Mouse (Mus musculus): ENCODE measurements around the gene Ube2l6. TPM values are rescaled to one million over a fixed set of nuclear protein-coding genes. Genes with fewer than 3 reads are reported as not detected.

Ube2l6 gene
- polyA plus RNA-seq, 1 experiment from 2014 or later = 67.7 TPM

DNA sequence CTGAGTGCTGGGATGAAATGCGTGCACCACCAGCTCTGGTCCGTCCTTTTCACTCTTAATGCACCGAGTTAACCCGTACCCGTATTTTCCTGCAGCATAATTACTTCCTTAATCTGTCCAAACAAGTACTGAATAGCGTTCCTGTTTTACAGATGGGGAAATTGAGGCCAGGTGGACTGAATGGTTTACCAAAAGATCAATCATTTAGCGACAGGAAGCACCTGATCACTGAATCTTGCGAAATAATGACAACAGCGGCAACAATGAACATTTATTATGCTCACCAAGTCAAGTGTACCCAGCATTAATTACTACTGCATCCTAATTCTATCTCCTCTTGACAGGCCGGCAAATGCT is 39.9 kb downstream of the Ube2l6 start, which contains the start of gene Slc43a1:
Gene Slc43a1 (plus strand): TSS at position 258 of the 357 bp plus-strand sequence.
- H3K36me3 ChIP-seq (ENCODE audit: control insufficient read depth, insufficient read depth, low read length) = no peaks in the 10 kb centered on the region
- peaks cover 29% of the 10 kb centered on the region for H3K4me1 ChIP-seq (ENCODE audit: control insufficient read depth, insufficient read depth, low read length)
- peak within 1 kb of the TSS; percentile 86 for H3K27ac ChIP-seq (ENCODE audit: low read length)
- 31% methylated on average over 10 of the region's 10 CpGs for WGBS
- peak within 1 kb of the TSS; percentile 89 for H3K9ac ChIP-seq (ENCODE audit: low read length)
- H3K4me3 ChIP-seq (replicated peaks; ENCODE audit: low read length) = peak within 1 kb of the TSS; percentile 78
- H3K4me2 ChIP-seq (ENCODE audit: low read depth, low read length) = peak within 1 kb of the TSS; percentile 97
- no peaks in the 10 kb centered on the region; the same call in 1 of the 2 replicates for H3K27me3 ChIP-seq (ENCODE audit: control insufficient read depth, insufficient read depth, low read length)
- H3K9me3 ChIP-seq (replicated peaks; ENCODE audit: control insufficient read depth, low read length) = no peaks in the 10 kb centered on the region
- no peak for ATAC-seq (ENCODE audit: insufficient read depth, low FRiP score)

DNA sequence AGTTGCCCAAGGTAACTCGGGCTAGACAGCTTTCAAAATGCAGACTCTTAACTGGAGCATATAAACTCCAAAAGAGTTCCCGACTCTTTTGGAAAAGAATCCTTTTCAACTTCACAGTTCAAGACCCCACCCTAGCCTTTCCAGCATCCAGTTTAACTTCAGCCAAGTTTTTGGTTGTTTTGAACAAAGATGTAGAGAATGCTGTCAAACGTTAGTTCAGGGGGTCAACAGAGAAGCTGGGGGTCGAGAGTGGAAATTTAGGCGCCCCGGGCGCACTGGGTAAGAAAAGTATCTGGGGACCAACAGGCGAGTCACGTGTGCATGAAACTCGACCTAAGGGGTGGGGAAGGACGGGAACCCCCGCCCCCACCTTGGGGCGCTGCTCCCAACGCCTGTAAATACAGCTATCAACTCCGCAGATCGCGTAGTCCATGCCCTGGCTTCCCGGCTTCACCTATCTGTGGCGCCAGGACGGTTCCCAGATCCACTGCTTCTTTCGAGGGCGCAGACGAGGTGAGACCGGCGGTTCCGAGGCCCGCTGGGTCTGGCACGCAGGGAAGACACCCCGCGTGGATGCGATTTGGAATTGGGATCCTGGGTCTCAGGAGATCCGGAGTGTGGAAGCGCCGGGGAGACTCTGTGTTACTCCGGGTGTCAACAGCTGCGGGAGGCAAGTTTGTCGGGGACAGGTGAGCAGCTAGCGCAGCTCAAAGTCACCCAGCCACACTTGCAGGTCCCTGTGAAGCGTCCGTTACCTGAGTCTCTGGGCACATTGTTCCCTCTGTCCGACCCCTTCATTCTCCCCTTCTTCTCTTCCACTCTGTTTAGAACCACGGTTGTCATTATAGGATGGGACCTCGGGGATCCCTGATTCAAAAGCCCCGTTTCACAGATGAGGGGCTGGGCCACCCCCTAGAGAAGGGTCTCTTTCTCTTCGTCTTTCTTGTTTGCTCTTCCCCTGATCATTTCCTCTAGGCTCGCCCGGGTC is 40.7 kb downstream of the Ube2l6 start:
- Histone ChIP-seq H3K9ac (ENCODE audit: low read length) (peak overlapping the region; percentile 89), H3K27me3 (ENCODE audit: control insufficient read depth, insufficient read depth, low read length) (no peaks in the 10 kb centered on the region; the same call in 1 of the 2 replicates), H3K4me2 (ENCODE audit: low read depth, low read length) (peak overlapping the region; percentile 97), H3K4me3 (replicated peaks; ENCODE audit: low read length) (peak overlapping the region; percentile 78), H3K27ac (ENCODE audit: low read length) (peak overlapping the region; percentile 86), H3K9me3 (replicated peaks; ENCODE audit: control insufficient read depth, low read length) (no peaks in the 10 kb centered on the region), H3K4me1 (ENCODE audit: control insufficient read depth, insufficient read depth, low read length) (peaks cover 29% of the 10 kb centered on the region), H3K36me3 (ENCODE audit: control insufficient read depth, insufficient read depth, low read length) (no peaks in the 10 kb centered on the region)
- ATAC-seq (ENCODE audit: insufficient read depth, low FRiP score) = peak; percentile 41
- under 1% methylated on average over 47 of the region's 47 CpGs for WGBS

DNA sequence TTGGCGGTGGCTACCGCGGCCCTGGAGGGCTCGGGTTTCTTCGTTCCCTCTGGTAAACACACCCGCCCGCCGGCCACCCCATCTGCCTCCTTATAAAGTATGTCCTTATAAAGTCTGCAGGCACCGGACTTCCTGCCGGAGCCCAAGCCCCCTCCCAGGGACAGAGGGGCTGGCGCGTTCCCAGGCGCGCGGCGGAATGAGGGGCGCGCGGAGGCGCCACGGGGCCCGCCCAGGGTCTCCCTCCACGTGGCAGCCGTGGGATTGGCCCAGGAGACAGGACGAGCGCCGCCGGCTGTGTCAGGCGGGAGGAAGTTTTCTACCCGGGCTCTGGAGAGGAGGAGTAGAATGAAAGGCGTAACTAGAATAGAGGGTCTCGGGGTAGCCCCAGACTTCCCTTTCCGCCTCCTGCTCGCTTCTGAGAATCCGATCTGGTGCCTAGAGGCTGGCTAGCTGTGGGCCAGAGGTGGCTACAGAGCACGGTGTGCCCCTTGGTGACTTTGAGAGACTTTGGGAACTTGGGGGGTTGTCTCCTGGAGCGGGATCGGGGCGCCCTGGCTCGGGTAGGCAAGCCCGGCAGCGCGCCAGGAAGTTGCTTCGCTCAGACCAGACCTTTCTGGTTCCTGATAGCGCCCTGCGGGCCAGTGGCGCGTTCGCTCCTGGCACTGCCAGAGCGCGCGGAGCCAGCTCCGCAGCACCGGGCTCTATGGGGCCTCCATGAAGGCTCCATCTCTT is 41.6 kb downstream of the Ube2l6 start:
- H3K4me3 ChIP-seq (replicated peaks; ENCODE audit: low read length) = peak overlapping the region; percentile 78
- peak overlapping the region; percentile 86 for H3K27ac ChIP-seq (ENCODE audit: low read length)
- ATAC-seq (ENCODE audit: insufficient read depth, low FRiP score) = peak; percentile 92
- peaks cover 29% of the 10 kb centered on the region for H3K4me1 ChIP-seq (ENCODE audit: control insufficient read depth, insufficient read depth, low read length)
- peak overlapping the region; percentile 89 for H3K9ac ChIP-seq (ENCODE audit: low read length)
- peak overlapping the region; percentile 97 for H3K4me2 ChIP-seq (ENCODE audit: low read depth, low read length)
- WGBS = under 1% methylated on average over 54 of the region's 54 CpGs
- H3K27me3 ChIP-seq (ENCODE audit: control insufficient read depth, insufficient read depth, low read length) = no peaks in the 10 kb centered on the region; the same call in 1 of the 2 replicates
- no peaks in the 10 kb centered on the region for H3K36me3 ChIP-seq (ENCODE audit: control insufficient read depth, insufficient read depth, low read length)
- H3K9me3 ChIP-seq (replicated peaks; ENCODE audit: control insufficient read depth, low read length) = no peaks in the 10 kb centered on the region

DNA sequence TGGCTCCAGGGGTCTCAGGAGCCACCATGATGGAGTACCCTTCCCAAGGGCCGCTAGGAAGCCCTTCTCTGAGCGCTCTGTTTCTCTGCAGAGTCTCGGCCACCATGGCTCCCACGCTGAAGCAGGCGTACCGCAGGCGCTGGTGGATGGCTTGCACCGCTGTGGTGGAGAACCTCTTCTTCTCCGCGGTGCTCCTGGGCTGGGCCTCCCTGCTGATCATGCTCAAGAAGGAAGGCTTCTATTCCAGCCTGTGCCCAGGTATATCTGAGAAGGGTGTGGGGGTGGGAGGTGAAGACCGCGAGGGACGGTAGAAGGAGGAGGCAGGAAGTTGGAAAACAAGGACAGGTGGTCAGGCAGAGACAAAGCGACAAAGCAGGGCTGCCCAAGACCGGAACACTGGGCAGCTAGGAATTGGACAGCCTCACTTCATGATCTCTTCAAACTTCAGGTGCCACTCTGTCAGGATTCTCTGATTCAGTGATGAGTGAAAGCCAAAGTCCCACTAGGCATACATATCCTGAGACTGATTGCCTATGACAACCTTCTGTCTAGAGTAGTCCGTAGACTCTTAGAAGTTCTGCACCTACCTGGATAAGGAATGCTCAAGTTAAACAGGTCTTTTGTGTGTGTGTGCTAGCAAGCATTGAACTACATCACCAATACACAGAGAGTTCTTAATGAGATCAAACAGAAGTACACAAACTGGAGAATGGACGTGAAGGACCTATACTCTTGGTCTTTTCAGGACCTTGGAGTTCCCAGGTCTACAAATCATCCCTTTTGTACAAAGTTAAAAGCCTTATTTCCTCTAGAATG is 42.3 kb downstream of the Ube2l6 start:
- peak overlapping the region; percentile 78 for H3K4me3 ChIP-seq (replicated peaks; ENCODE audit: low read length)
- WGBS = 4% methylated on average over 17 of the region's 17 CpGs

DNA sequence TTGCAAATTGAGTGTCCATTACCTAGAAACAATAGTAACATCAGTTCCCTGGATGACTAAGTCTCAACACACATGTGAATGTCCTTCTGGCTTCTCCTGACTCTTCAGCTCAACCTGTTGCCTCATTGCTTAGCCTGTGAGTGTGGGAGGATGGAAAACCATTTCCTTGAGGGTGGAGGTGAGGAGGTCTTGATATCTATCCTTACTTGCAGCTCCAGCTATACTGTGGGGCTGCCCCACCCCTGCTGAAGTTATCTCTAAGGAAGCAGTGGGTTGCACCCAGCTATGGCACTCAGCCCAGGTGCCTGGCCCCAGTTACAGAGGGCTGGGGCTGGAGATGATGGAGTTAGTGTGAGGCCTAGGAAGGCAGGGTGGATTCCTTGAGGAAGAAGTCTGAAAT is 43.3 kb downstream of the Ube2l6 start:
- ATAC-seq (ENCODE audit: insufficient read depth, low FRiP score) = peak; percentile 32
- no peak overlapping the region for H3K4me3 ChIP-seq (replicated peaks; ENCODE audit: low read length)
- peak overlapping the region; percentile 97; the same call in 1 of the 2 replicates for H3K4me2 ChIP-seq (ENCODE audit: low read depth, low read length)

More for the DNA sequence above, 42.3 kb downstream of the Ube2l6 start:
- Histone ChIP-seq H3K4me2 (ENCODE audit: low read depth, low read length) (peak overlapping the region; percentile 97), H3K9me3 (replicated peaks; ENCODE audit: control insufficient read depth, low read length) (no peaks in the 10 kb centered on the region), H3K27me3 (ENCODE audit: control insufficient read depth, insufficient read depth, low read length) (no peaks in the 10 kb centered on the region; the same call in 1 of the 2 replicates), H3K9ac (ENCODE audit: low read length) (peak overlapping the region; percentile 89), H3K27ac (ENCODE audit: low read length) (peak overlapping the region; percentile 86), H3K36me3 (ENCODE audit: control insufficient read depth, insufficient read depth, low read length) (no peaks in the 10 kb centered on the region), H3K4me1 (ENCODE audit: control insufficient read depth, insufficient read depth, low read length) (peaks cover 29% of the 10 kb centered on the region)
- 0 out of 2 replicates have a peak, but pooled peaks have one; percentile 15 for ATAC-seq (ENCODE audit: insufficient read depth, low FRiP score)

DNA sequence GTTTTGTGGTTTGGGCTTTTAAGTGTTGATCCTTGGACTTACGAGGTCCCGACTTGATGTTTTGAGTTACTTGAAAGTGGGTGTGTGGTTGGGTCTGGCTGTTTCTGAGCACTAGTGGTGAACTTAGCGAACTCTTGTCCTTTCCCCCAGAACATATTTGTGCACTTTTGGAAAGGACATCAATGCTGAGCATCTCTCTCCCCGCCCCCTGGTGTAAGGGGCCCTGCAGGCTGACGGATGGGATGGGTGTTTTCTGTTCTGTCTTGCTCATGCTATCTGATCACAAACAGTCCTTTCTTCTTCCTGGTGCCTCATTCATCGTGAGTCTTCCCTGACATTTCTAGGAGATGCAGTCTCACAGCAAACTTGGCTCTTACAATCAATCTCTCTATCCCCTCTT is 45.0 kb downstream of the Ube2l6 start:
- Histone ChIP-seq H3K9me3 (replicated peaks; ENCODE audit: control insufficient read depth, low read length) (no peaks in the 10 kb centered on the region), H3K9ac (ENCODE audit: low read length) (no peak overlapping the region), H3K4me3 (replicated peaks; ENCODE audit: low read length) (no peak overlapping the region), H3K36me3 (ENCODE audit: control insufficient read depth, insufficient read depth, low read length) (no peaks in the 10 kb centered on the region), H3K4me2 (ENCODE audit: low read depth, low read length) (no peak overlapping the region), H3K4me1 (ENCODE audit: control insufficient read depth, insufficient read depth, low read length) (peaks cover 22% of the 10 kb centered on the region), H3K27ac (ENCODE audit: low read length) (no peak overlapping the region), H3K27me3 (ENCODE audit: control insufficient read depth, insufficient read depth, low read length) (no peaks in the 10 kb centered on the region; the same call in 1 of the 2 replicates)
- 71% methylated on average over 6 of the region's 6 CpGs for WGBS
- ATAC-seq (ENCODE audit: insufficient read depth, low FRiP score) = no peak

More for the DNA sequence above, 43.3 kb downstream of the Ube2l6 start:
- Histone ChIP-seq H3K4me1 (ENCODE audit: control insufficient read depth, insufficient read depth, low read length) (peaks cover 29% of the 10 kb centered on the region), H3K9ac (ENCODE audit: low read length) (no peak overlapping the region; the same call in 1 of the 2 replicates), H3K9me3 (replicated peaks; ENCODE audit: control insufficient read depth, low read length) (no peaks in the 10 kb centered on the region), H3K27me3 (ENCODE audit: control insufficient read depth, insufficient read depth, low read length) (no peaks in the 10 kb centered on the region; the same call in 1 of the 2 replicates), H3K36me3 (ENCODE audit: control insufficient read depth, insufficient read depth, low read length) (no peaks in the 10 kb centered on the region), H3K27ac (ENCODE audit: low read length) (no peak overlapping the region)

DNA sequence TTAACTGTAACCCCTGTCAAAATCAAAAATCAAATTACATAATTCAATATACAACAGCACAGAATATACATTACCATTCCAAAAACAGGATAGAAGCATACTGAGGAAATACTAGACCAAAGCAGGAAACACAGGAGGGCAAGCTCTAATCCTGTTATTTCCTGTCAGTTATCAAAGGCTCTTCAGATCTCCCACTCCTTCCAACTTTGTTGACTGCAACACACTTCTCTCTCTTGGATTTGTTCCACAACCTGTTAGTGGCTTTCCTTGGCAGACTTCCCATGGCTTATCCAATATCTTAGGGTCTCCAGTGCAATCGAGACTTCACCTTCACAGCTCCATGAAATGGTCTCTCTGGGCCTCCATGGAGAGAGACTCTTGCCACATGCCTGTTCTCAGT is 46.6 kb downstream of the Ube2l6 start:
- Histone ChIP-seq H3K36me3 (ENCODE audit: control insufficient read depth, insufficient read depth, low read length) (no peaks in the 10 kb centered on the region), H3K4me1 (ENCODE audit: control insufficient read depth, insufficient read depth, low read length) (peaks cover 19% of the 10 kb centered on the region), H3K9ac (ENCODE audit: low read length) (no peak overlapping the region), H3K27me3 (ENCODE audit: control insufficient read depth, insufficient read depth, low read length) (no peaks in the 10 kb centered on the region), H3K27ac (ENCODE audit: low read length) (no peak overlapping the region), H3K4me3 (replicated peaks; ENCODE audit: low read length) (no peak overlapping the region), H3K4me2 (ENCODE audit: low read depth, low read length) (no peak overlapping the region), H3K9me3 (replicated peaks; ENCODE audit: control insufficient read depth, low read length) (no peaks in the 10 kb centered on the region)
- 89% methylated on average over 1 of the region's 1 CpGs for WGBS
- ATAC-seq (ENCODE audit: insufficient read depth, low FRiP score) = no peak

DNA sequence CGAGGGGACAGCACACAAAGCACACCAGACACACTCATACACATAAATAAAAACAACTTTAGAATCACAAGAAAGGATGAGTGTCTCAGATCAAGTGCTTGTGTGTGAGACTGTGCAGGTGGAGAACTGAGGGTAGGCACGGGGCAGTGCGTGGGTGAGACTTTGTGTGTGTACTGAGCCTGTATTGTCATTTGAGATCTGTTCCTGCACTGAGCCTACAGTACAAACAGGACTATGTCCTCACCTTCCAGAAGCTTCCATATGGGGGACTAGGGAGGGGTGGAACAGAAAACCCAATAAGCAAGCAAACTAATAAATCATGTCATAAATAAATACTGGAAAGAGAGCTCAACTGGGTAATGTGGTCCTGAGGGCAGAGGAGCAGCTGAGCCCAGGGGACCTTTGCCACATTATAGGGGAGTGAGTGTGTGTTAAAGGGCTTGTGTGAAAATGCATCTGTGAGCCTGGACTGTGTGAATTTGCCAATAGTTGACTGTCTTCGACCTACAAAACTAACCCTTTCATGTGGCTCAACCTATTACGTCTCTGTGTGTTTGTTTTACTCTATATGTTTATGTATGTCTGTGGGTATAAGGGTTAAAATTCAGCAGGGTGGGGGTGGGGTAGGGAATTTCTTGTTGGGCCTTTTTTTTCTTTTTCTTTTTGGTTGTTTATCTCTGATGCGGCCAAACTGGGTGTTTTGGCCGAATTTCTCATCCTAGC is 51.9 kb downstream of the Ube2l6 start:
- Histone ChIP-seq H3K9me3 (replicated peaks; ENCODE audit: control insufficient read depth, low read length) (no peaks in the 10 kb centered on the region), H3K27ac (ENCODE audit: low read length) (peak overlapping the region; percentile 53), H3K9ac (ENCODE audit: low read length) (no peak overlapping the region), H3K4me2 (ENCODE audit: low read depth, low read length) (peak overlapping the region; percentile 38), H3K36me3 (ENCODE audit: control insufficient read depth, insufficient read depth, low read length) (no peaks in the 10 kb centered on the region), H3K4me3 (replicated peaks; ENCODE audit: low read length) (peak overlapping the region; percentile 13; the same call in 1 of the 2 replicates), H3K27me3 (ENCODE audit: control insufficient read depth, insufficient read depth, low read length) (no peaks in the 10 kb centered on the region), H3K4me1 (ENCODE audit: control insufficient read depth, insufficient read depth, low read length) (peaks cover 16% of the 10 kb centered on the region)
- 41% methylated on average over 7 of the region's 7 CpGs for WGBS
- ATAC-seq (ENCODE audit: insufficient read depth, low FRiP score) = peak; percentile 38; the same call in 1 of the 2 replicates
